Mouse (Mus musculus) gastrocnemius, postnatal 14 days (tissue): ENCODE measurements around the gene Pax2. TPM values are rescaled to one million over a fixed set of nuclear protein-coding genes. Genes with fewer than 3 reads are reported as not detected.

Source experiments
- DNase-seq: peaks from one replicate; pipeline ENCODE4 v3.0.0; 2021; ENCODE audit warnings: mixed read lengths
- intact Hi-C: fragments of 180-260 bp; cut with DNase I; formaldehyde crosslinking; loops from one replicate; pipeline ENCODE4 v1.15.1; 2025; ENCODE audit warnings: low total_unique reads
- total RNA-seq, 2 experiments: library from RNA; stranded (reverse); gene quantifications; 2 replicates each; pipeline ENCODE4 v1.2.3; 2021

Gene Pax2
- total RNA-seq, 2 experiments from 2014 or later, result not detected

- no peak for DNase-seq
Observed at GRCm38 (mm10) chr19:44760259-44761131, 4.7 kb downstream of the Pax2 start.

GRCm38 (mm10) chr19:44762121-44762621 lies 6.3 kb downstream of the Pax2 start:
- intact Hi-C loops, result no loop called here
- no peak for DNase-seq

More at GRCm38 (mm10) chr19:44760259-44761131, 4.7 kb downstream of the Pax2 start:
- intact Hi-C loops, result no loop called here

- no peak for DNase-seq
- intact Hi-C loops, result no loop called here
Observed at GRCm38 (mm10) chr19:44770268-44771050, 14.6 kb downstream of the Pax2 start.

- DNase-seq, result no peak
- intact Hi-C loops, result no loop called here
Observed at GRCm38 (mm10) chr19:44771499-44771898, 15.7 kb downstream of the Pax2 start.

GRCm38 (mm10) chr19:44781987-44782386 lies 26.1 kb downstream of the Pax2 start:
- intact Hi-C loops, result no loop called here
- DNase-seq, result no peak

GRCm38 (mm10) chr19:44784391-44784790 lies 28.5 kb downstream of the Pax2 start:
- intact Hi-C loops, result no loop called here
- DNase-seq, result no peak

GRCm38 (mm10) chr19:44788488-44788887 lies 32.6 kb downstream of the Pax2 start:
- intact Hi-C loops, result no loop called here
- DNase-seq, result no peak

- intact Hi-C loops, result no loop called here
- DNase-seq, result no peak
Observed at GRCm38 (mm10) chr19:44791981-44792380, 36.1 kb downstream of the Pax2 start.

- DNase-seq, result no peak
- intact Hi-C loops, result no loop called here
Observed at GRCm38 (mm10) chr19:44797110-44798060, 41.5 kb downstream of the Pax2 start.

GRCm38 (mm10) chr19:44798731-44799130 lies 42.9 kb downstream of the Pax2 start:
- intact Hi-C loops, result no loop called here
- DNase-seq, result no peak

- no peak for DNase-seq
- intact Hi-C loops, result no loop called here
Observed at GRCm38 (mm10) chr19:44799156-44799555, 43.3 kb downstream of the Pax2 start.

- no peak for DNase-seq
- intact Hi-C loops, result no loop called here
Observed at GRCm38 (mm10) chr19:44800327-44800726, 44.5 kb downstream of the Pax2 start.

- no peak for DNase-seq
- intact Hi-C loops, result no loop called here
Observed at GRCm38 (mm10) chr19:44808734-44809133, 52.9 kb downstream of the Pax2 start.

GRCm38 (mm10) chr19:44812666-44813429 lies 57.0 kb downstream of the Pax2 start:
- DNase-seq, result no peak
- intact Hi-C loops, result no loop called here

GRCm38 (mm10) chr19:44815111-44815510 lies 59.3 kb downstream of the Pax2 start:
- intact Hi-C loops, result no loop called here
- no peak for DNase-seq

- intact Hi-C loops, result no loop called here
Observed at GRCm38 (mm10) chr19:44817403-44818128, 61.7 kb downstream of the Pax2 start.

GRCm38 (mm10) chr19:44818676-44819075 lies 62.8 kb downstream of the Pax2 start:
- intact Hi-C loops, result no loop called here
- DNase-seq, result no peak

More at GRCm38 (mm10) chr19:44817403-44818128, 61.7 kb downstream of the Pax2 start:
- no peak for DNase-seq

- no peak for DNase-seq
- intact Hi-C loops, result no loop called here
Observed at GRCm38 (mm10) chr19:44821581-44821980, 65.7 kb downstream of the Pax2 start.
